Mouse (Mus musculus) frontal cortex, postnatal 25 days (tissue): Measurements from ENCODE around the gene Hebp1.

Experiments
- DNase-seq, 2 experiments: peaks; one replicate each; pipeline ENCODE4 v3.0.0; 2022; ENCODE audit warnings: low spot score in 2 of 2

The Hebp1 gene

GRCm38 (mm10) chr6:135197446-135197845, 376 bp downstream of the Hebp1 start:
- DNase-seq: no peak

- no peak for DNase-seq
Observed at GRCm38 (mm10) chr6:135196707-135197106, 1.1 kb downstream of the Hebp1 start.

GRCm38 (mm10) chr6:135194907-135195306, 2.9 kb downstream of the Hebp1 start:
- no peak for DNase-seq

- DNase-seq: no peak
Observed at GRCm38 (mm10) chr6:135193733-135194132, 4.1 kb downstream of the Hebp1 start.

- no peak for DNase-seq
Observed at GRCm38 (mm10) chr6:135192993-135193392, 4.8 kb downstream of the Hebp1 start.

GRCm38 (mm10) chr6:135191906-135192305, 5.9 kb downstream of the Hebp1 start:
- no peak for DNase-seq

- DNase-seq: no peak
Observed at GRCm38 (mm10) chr6:135190122-135190521, 7.7 kb downstream of the Hebp1 start.

GRCm38 (mm10) chr6:135188629-135189028, 9.2 kb downstream of the Hebp1 start:
- no peak for DNase-seq

GRCm38 (mm10) chr6:135187076-135187917, 10.5 kb downstream of the Hebp1 start:
- no peak for DNase-seq

- DNase-seq: no peak
Observed at GRCm38 (mm10) chr6:135183961-135184360, 13.9 kb downstream of the Hebp1 start.

GRCm38 (mm10) chr6:135182925-135183324, 14.9 kb downstream of the Hebp1 start:
- no peak for DNase-seq

GRCm38 (mm10) chr6:135178599-135178998, 19.2 kb downstream of the Hebp1 start:
- no peak for DNase-seq

- DNase-seq: no peak
Observed at GRCm38 (mm10) chr6:135177271-135177670, 20.6 kb downstream of the Hebp1 start.

- no peak for DNase-seq
Observed at GRCm38 (mm10) chr6:135175014-135175413, 22.8 kb downstream of the Hebp1 start.

- no peak for DNase-seq
Observed at GRCm38 (mm10) chr6:135171736-135172135, 26.1 kb downstream of the Hebp1 start.

GRCm38 (mm10) chr6:135169246-135169645, 28.6 kb downstream of the Hebp1 start:
- no peak for DNase-seq

GRCm38 (mm10) chr6:135168471-135168870, 29.4 kb downstream of the Hebp1 start:
- DNase-seq: no peak

- peak; percentile 48 to 68 for DNase-seq
Observed at GRCm38 (mm10) chr6:135167380-135168311, 30.2 kb downstream of the Hebp1 start.

- no peak for DNase-seq
Observed at GRCm38 (mm10) chr6:135166712-135167111, 31.1 kb downstream of the Hebp1 start.

GRCm38 (mm10) chr6:135166262-135166661, 31.6 kb downstream of the Hebp1 start:
- DNase-seq: no peak

- no peak for DNase-seq
Observed at GRCm38 (mm10) chr6:135165706-135166105, 32.1 kb downstream of the Hebp1 start.

GRCm38 (mm10) chr6:135165191-135165590, 32.6 kb downstream of the Hebp1 start:
- DNase-seq: no peak

- no peak for DNase-seq
Observed at GRCm38 (mm10) chr6:135162861-135163260, 35.0 kb downstream of the Hebp1 start.
